Mouse (Mus musculus): ENCODE measurements around the gene Trabd2b.

GRCm38 (mm10) chr4:114492157-114492556 is 85.6 kb downstream of the Trabd2b start:
- no peak for TF ChIP-seq CTCF (IDR thresholded peaks at IDR 0.05; ENCODE audit: insufficient read depth, low read depth, low read length)
- TF ChIP-seq POLR2A (IDR thresholded peaks at IDR 0.05; ENCODE audit: insufficient read depth, low read depth, low read length): no peak
